Mouse (Mus musculus) layer of hippocampus, adult 18-20 months (tissue): ENCODE results near the gene Mink1. TPM values are rescaled to one million over a fixed set of nuclear protein-coding genes. Genes with fewer than 3 reads are reported as not detected.

ENCODE experiments used
- DNase-seq, 2 experiments: peaks; one replicate each; pipeline ENCODE4 v3.0.0; 2022; ENCODE audit warnings: low spot score in 2 of 2
- total RNA-seq, 2 experiments: library from RNA; stranded (reverse); gene quantifications; 2 replicates each; pipeline ENCODE4 v1.2.3; 2021

Mink1 gene
- total RNA-seq, 2 experiments from 2014 or later, result 477 to 515 TPM

- DNase-seq, result no peak
These were observed 89.6 kb downstream of the Mink1 start for GRCm38 (mm10) chr11:70652029-70652883.

DNA sequence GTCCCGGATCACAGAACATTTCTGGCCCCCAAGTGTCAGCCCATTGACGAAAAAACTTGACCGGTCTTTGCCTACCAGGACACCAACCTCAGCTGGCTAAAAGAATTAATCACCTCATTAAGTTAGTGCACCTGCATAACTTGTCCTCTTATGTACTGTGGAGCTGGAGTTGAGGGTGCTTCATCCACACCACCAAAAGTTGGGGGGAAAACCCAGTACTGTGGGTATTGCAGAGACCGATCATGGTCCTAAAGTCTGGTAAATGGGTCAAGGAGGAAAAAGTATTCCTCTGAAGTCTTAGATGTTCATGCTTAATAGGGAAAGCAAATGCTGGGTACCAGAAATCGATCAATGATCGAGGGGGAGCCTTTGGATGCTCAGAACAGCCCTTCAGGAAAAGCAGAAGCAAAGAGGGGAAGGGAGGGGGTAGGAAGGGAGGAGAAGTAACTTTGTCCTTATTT is 90.2 kb downstream of the Mink1 start:
- DNase-seq, result no peak

DNA sequence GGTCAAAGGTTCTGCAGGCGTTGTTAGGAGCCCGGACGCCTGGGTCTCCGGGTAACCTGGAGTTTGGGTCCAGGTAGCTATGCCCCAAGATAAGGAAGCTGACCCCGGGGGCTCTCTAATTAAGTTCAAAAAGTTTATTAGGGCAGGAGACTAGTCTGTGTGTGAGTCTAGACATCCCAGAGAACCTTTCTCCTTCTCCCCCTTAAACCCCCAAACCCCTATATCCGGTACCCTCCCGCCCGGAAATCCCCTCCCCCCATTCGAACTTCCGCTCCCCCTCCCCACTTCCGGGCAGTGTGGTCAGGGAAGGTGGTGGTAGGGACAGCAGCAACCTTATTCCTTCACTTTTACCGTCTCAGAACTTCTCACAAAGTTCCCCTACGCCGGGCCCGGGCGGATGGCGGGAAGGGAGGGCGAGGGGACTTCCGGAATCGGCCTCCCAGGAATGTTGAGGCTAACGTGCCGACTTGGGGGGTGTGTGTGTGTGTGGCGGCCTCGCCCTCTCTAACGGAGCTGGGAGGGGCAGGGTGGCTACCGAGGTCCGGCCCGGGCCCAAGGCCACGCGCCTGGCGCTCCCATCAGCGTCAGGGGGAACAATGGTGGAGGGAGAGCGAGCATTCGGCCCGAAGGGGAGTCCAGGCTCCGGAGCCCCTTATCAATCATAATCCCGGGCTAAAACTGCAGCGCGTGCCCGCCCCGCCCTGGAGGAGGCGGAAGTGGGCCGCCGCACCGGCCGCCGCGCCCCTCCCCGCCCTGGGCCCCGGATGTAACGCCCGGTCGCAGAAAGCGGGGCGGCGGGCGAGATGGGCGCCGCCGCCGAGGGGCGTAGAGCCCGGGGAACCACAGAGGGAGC is 90.9 kb downstream of the Mink1 start:
- no peak for DNase-seq

DNA sequence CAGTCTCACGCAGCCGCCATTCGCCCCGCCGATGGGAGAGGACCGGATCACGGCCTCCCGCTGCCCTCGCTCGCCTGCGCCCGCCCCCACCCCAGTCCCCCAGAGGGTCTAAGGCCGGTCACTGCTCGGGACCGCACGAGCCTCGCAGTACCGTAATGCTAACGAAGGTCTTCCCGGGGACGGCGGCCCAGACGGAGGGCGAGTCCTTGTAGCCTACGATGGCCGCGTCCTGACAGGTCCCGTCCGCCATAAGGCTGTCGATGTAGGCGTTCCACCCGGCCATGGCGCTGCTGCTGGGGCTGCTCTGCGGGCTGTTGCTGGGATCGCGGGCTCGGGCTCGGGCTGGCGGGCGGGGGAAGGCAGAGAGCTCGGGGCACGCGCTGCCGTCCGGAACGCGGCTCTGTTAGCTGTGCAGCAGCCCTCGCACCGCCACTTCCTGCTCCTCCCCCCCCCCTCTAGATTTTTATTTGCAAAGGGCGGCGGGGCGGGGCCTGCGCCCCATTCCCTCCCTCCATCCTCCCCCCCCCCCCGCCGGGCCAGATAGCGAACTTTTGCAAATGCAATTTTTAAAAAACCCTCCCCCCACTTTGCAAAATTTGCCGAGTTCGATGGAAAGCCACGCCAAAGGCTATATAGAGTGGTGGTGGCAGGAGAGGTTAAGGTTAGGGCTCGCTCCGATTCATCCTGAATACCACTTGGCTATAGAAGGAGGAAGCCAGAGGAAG is 91.7 kb downstream of the Mink1 start, which contains the start of gene Pfn1:
Pfn1 (minus strand) TSS at position 447 of the 725 bp plus-strand sequence.
- peak; percentile 52 to 79 for DNase-seq

- DNase-seq, result peak in 1 of 2 experiments; percentile 72
These were observed 92.4 kb downstream of the Mink1 start for GRCm38 (mm10) chr11:70654923-70655570.

- no peak for DNase-seq
These were observed 93.1 kb downstream of the Mink1 start for GRCm38 (mm10) chr11:70655571-70656455.

GRCm38 (mm10) chr11:70656456-70656927 is 93.8 kb downstream of the Mink1 start:
- no peak for DNase-seq

- no peak for DNase-seq
These were observed 94.3 kb downstream of the Mink1 start, which contains the start of gene Eno3 for GRCm38 (mm10) chr11:70656964-70657363. Eno3 (plus strand) TSS chr11:70657202.

DNA sequence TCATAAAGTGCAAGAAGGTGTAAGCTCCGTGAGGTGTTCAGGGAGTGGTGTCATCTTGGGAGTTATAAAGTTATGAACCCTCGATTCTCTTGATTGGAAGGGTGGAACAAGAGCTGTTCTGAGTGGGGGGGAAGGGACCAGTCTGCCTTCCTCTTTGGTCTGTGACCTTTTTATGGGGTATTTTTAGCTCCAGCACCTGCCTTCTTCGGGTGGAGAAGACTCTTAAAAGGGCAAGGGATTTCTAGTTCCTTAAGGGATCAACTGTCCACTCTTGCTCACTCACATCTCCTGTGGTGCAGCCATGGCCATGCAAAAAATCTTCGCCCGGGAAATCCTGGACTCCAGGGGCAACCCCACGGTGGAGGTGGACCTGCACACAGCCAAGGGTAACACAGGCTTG is 94.9 kb downstream of the Mink1 start:
- no peak for DNase-seq

GRCm38 (mm10) chr11:70657991-70658390 is 95.3 kb downstream of the Mink1 start:
- DNase-seq, result no peak

- no peak for DNase-seq
These were observed 95.8 kb downstream of the Mink1 start for GRCm38 (mm10) chr11:70658521-70658920.

- DNase-seq, result no peak
These were observed 96.3 kb downstream of the Mink1 start for GRCm38 (mm10) chr11:70658942-70659341.

- no peak for DNase-seq
These were observed 97.9 kb downstream of the Mink1 start for GRCm38 (mm10) chr11:70660571-70660970.

GRCm38 (mm10) chr11:70663101-70663500 is 100.4 kb downstream of the Mink1 start:
- no peak for DNase-seq

DNA sequence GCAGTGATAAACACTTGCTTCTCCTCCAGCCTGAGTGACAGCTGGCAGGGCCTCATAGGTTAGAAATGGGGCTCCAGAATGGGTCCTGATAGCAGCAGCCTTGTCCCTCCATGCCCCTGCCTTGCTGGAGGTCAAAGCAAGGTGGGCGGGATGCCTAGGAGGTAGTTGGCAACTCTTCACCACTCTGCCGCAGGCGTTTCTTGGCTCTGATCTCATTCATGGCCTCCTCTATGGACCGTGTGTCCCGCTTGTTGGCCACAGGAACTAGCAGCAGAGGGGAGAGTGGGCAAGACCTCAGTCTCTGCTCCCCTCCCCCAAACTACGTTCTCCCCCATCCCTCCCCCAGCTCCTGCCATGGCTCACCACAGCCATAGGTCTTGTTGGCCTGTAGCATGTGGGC is 101.3 kb downstream of the Mink1 start:
- no peak for DNase-seq
